9 mouse cellular contexts compared by ENCODE assay signal in genomic region chr5:137510573-137511390, GRCm38 (mm10). TPM values are rescaled to one million over a fixed set of nuclear protein-coding genes. Genes with fewer than 3 reads are reported as not detected.
A peak's percentile ranks its signal among the peaks of the same experiment; 100 is the strongest.
DNase-seq lines count a peak whose midpoint lies in the region; ATAC-seq and TF ChIP-seq lines count a peak whose summit lies in the region.
"Had no signal": no experiment of that assay in that cellular context is flagged by ENCODE, and none has a peak within 500 bp of the region (broad histone marks: within the 10 kb centered on the region; RNA-seq: fewer than 3 reads in every experiment).

No protein-coding gene starts in this region.

- DNase-seq in gastrocnemius, adult 2 months = peak; percentile 60
- no peak for DNase-seq in gastrocnemius, postnatal 14 days
- peak; percentile 23 for DNase-seq in 416B (ENCODE audit: low read depth)
- peak; percentile 54 for DNase-seq in cerebellum, adult 9-10 months
- DNase-seq in heart, postnatal 4 days = peak; percentile 31
- DNase-seq in thymus, postnatal 25 days = peak; percentile 47
- DNase-seq in gastrocnemius, postnatal 36 days = no peak

- peak overlapping the region; percentile 93 for H3K27ac ChIP-seq in gastrocnemius, adult 2 months

- peak; percentile 18; the same call in 1 of the 2 replicates for ATAC-seq in megakaryocyte, adult 5-6 weeks (ENCODE audit: poor library complexity, severe bottlenecking)

- no peak for TF ChIP-seq CTCF in gastrocnemius, adult 2 months (IDR thresholded peaks at IDR 0.05)

- intact Hi-C loops in gastrocnemius, adult 2 months (cut with DNase I) = no loop called here
- intact Hi-C loops in gastrocnemius, postnatal 14 days (cut with DNase I; ENCODE audit: low total_unique reads) = loop anchor here (10.0 kb wide), 1 partner anchor 74 kb away; no protein-coding TSS in a partner anchor
- intact Hi-C loops in gastrocnemius, postnatal 36 days (cut with DNase I) = no loop called here

- peak overlapping the region; percentile 87 for H3K4me3 ChIP-seq in gastrocnemius, adult 2 months

RNA-seq across cellular contexts. Expression of gene Gigyf1, which starts 7.6 kb away (rescaled TPM):
- total RNA-seq in gastrocnemius, adult 2 months (2021) = 10 to 100 TPM; 20.9 to 24.7 TPM
- total RNA-seq in gastrocnemius, postnatal 14 days (2021) = 10 to 100 TPM; 13.4 to 18.5 TPM
- 10 to 100 TPM; 30.5 to 32.4 TPM for total RNA-seq in heart, postnatal 4 days (2021)
- 8.3 and 8.5 TPM in 2 replicates for total RNA-seq in megakaryocyte, adult 5-6 weeks (2015)
- 5.6 and 5.9 TPM in 2 replicates for total RNA-seq in megakaryocyte, adult 5-6 weeks (2017)
- total RNA-seq in gastrocnemius, postnatal 36 days (2021) = 10 to 100 TPM; 17.4 to 23.4 TPM

RNA-seq across cellular contexts. Expression of gene Pop7, which starts 8.5 kb away (rescaled TPM):
- total RNA-seq in gastrocnemius, adult 2 months (2021) = 10 to 100 TPM; 11.3 to 11.4 TPM
- total RNA-seq in gastrocnemius, postnatal 14 days (2021) = 10 to 100 TPM; 15.9 to 16.1 TPM
- total RNA-seq in heart, postnatal 4 days (2021) = 10 to 100 TPM; 25.1 to 26.0 TPM
- 20.4 and 27.5 TPM in 2 replicates for total RNA-seq in megakaryocyte, adult 5-6 weeks (2015)
- total RNA-seq in megakaryocyte, adult 5-6 weeks (2017) = 11.9 and 14.9 TPM in 2 replicates
- total RNA-seq in gastrocnemius, postnatal 36 days (2021) = 1 to 10 TPM; 8.6 to 9.9 TPM

RNA-seq across cellular contexts. Expression of gene Epo, which starts 22.3 kb away (rescaled TPM):
- total RNA-seq in gastrocnemius, adult 2 months (2021) = not detected
- total RNA-seq in gastrocnemius, postnatal 14 days (2021) = not detected
- total RNA-seq in heart, postnatal 4 days (2021) = not detected
- not detected in 2 replicates for total RNA-seq in megakaryocyte, adult 5-6 weeks (2015)
- total RNA-seq in megakaryocyte, adult 5-6 weeks (2017) = not detected in 2 replicates
- not detected for total RNA-seq in gastrocnemius, postnatal 36 days (2021)
- total RNA-seq: layer of hippocampus, postnatal 25 days had no signal

RNA-seq across cellular contexts. Expression of gene Gnb2, which starts 22.5 kb away (rescaled TPM):
- 100 to 1,000 TPM; 118 to 148 TPM for total RNA-seq in gastrocnemius, adult 2 months (2021)
- total RNA-seq in gastrocnemius, postnatal 14 days (2021) = 100 to 1,000 TPM; 194 to 231 TPM
- 100 to 1,000 TPM; 560 to 578 TPM for total RNA-seq in heart, postnatal 4 days (2021)
- 393 and 449 TPM in 2 replicates for total RNA-seq in megakaryocyte, adult 5-6 weeks (2015)
- total RNA-seq in megakaryocyte, adult 5-6 weeks (2017) = 377 and 389 TPM in 2 replicates
- total RNA-seq in gastrocnemius, postnatal 36 days (2021) = 100 to 1,000 TPM; 107 to 129 TPM

RNA-seq across cellular contexts. Expression of gene Zan, which starts 33.9 kb away (rescaled TPM):
- total RNA-seq in gastrocnemius, adult 2 months (2021) = under 1 TPM in 1 of 2 experiments, not detected in 1; 0.03 TPM
- total RNA-seq in gastrocnemius, postnatal 14 days (2021) = under 1 TPM; 0.02 TPM
- total RNA-seq in heart, postnatal 4 days (2021) = under 1 TPM; 0.05 to 0.07 TPM
- 0.04 TPM in 1 of 2 replicates, not detected in the other for total RNA-seq in megakaryocyte, adult 5-6 weeks (2015)
- total RNA-seq in megakaryocyte, adult 5-6 weeks (2017) = not detected in 2 replicates
- total RNA-seq in gastrocnemius, postnatal 36 days (2021) = under 1 TPM; 0.02 to 0.03 TPM

Comparison
In these comparisons a context has a peak if more than half of its experiments do, and no peak if none do; other contexts are left out.
1. DNase-seq: peak in gastrocnemius, adult 2 months (single experiment), 416B (single experiment), cerebellum, adult 9-10 months (single experiment), heart, postnatal 4 days (single experiment) and thymus, postnatal 25 days (single experiment); none in gastrocnemius, postnatal 14 days (single experiment) and gastrocnemius, postnatal 36 days (0 of 2).